Mouse (Mus musculus) brain, adult 2 months (tissue): ENCODE measurements at regions not wholly inside any gene's neighbourhood (a gene's known extent, or its start where the extent isn't known, plus 50 kb on each side); places are given as distances from the start of the nearest gene placed in this dataset.

Source experiments
- DNase-seq: peaks from one replicate; pipeline ENCODE4 v3.0.0; 2011; ENCODE audit warnings: low read depth, low spot score

GRCm38 (mm10) chr7:119250381-119250780 lies 66.0 kb upstream of the Gpr139 start:
- DNase-seq: peak; percentile 20

- DNase-seq: peak; percentile 71
These were observed 60.4 kb upstream of the Gpr139 start for GRCm38 (mm10) chr7:119244785-119245184.

GRCm38 (mm10) chr7:119236343-119236742 lies 51.9 kb upstream of the Gpr139 start:
- DNase-seq: peak; percentile 25
